Mouse (Mus musculus) induced T-regulatory cell, adult 2 months (primary cell): ENCODE results near the gene Ap2a1.
"Not testable (repeated sequence)": the region's sequence is repeated elsewhere in the genome, so short reads cannot be mapped to it uniquely, and the experiment has no call there.

Experiments
- DNase-seq: peaks from one replicate; pipeline ENCODE4 v3.0.0-alpha.2; 2012; ENCODE audit warnings: low read depth

Ap2a1 gene

DNA sequence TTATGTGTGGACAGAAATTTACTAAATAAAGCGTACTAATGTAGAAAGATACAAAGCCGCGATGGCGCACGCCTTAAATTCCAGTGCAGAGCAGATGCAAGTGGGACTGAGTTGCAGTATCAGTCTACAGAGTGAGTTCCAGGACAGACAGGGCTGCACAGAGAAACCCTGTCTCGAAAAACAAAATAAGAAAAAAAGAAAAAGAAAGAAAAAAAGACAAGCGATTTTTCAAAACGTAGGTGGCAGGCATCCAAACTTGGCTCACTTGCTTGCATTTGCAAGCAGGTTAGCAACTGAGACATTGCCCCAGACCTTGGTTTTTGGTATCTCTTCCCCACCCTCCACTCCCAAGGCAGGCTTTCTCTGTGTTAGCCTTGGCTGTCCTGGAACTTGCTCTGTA, 36.1 kb downstream of the Ap2a1 start:
- DNase-seq: no peak

DNA sequence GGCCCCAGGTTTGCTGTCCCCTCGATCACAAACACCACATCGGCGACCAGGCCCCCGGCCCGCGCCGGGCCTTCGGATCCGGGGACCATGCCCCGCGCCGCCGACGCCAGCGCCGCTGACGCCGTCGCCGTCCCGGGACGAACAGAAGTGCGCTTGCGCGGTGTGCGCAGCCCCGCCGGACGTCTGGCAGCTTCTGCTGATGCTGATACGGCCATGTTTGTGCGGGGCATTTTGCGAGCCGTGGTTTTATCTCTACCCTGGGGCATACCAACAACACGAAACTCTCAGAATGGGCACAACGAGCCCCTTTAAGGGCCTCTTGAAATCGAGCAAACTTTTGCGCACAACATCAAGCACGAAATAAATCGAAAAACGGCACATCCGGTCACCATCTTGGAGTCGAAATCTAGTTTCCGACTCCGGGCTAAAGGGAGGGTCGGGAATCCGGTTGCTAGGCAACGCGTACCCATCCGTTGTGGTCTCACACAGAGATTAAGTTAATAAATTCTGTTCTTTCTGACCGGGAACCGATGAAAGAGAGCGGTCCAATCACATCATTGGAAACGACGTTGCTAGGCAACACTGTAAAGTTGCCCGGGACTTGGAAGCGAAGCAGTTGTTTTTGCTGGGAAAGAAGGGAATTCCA, 36.9 kb downstream of the Ap2a1 start, which contains the start of gene Med25:
Gene Med25, minus strand, starts transcription at position 437 of the 646 bp plus-strand sequence.
- peak; percentile 96 for DNase-seq

DNA sequence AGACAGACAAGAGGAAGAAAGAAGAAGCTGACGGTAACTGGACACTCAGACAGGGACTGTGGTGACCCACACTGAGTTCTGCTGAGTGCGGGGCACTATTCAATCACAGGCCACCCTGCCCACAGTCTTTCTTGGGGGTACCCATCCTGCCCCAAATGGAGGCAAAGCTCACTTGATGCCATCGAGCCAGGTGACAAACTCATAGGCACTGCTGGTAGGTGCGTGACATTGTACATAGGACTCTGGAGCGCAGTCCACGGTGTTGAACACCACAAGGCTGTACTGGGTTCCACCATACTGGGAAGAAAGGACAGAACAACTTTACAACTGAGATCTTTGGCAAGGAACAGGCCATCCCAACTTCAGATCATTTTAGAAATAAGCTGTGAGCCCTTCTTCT, 37.7 kb downstream of the Ap2a1 start:
- peak; percentile 57 for DNase-seq

DNA sequence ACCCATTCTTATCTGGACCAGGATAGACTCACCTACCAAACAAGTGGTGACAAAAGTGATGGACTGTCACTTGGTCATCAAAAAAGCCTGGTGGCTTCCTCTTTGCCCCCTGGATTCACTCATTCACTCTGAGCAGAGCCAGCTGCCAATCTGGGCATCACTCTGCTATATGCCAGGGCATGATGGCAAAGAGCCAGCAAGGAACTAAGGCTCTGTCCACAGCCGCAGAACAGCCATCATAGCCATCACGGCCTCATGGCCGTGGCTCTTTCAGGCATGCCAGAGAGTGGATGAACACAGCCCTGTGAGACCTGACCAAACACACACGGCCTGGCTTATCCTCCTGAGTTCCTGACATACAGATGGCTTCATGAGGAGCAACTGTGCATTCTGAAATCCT, 38.6 kb downstream of the Ap2a1 start:
- DNase-seq: no peak

DNA sequence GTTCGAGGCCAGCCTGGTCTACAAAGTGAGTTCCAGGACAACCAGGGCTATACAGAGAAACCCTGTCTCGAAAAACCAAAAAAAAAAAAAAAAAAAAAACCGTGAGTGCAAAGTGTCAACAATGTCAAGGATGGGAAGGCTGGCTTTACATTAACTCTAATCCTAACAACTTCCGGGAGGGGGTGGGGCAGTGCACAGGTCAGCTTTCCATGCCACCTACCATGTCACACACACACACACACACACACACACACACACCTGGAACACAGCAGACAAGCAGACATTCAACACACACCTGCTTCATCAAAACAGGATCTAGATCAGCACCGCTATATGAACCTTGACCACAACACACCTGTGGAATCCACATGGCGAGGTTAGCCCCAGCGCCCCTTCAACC, 39.1 kb downstream of the Ap2a1 start:
- DNase-seq: no peak

DNA sequence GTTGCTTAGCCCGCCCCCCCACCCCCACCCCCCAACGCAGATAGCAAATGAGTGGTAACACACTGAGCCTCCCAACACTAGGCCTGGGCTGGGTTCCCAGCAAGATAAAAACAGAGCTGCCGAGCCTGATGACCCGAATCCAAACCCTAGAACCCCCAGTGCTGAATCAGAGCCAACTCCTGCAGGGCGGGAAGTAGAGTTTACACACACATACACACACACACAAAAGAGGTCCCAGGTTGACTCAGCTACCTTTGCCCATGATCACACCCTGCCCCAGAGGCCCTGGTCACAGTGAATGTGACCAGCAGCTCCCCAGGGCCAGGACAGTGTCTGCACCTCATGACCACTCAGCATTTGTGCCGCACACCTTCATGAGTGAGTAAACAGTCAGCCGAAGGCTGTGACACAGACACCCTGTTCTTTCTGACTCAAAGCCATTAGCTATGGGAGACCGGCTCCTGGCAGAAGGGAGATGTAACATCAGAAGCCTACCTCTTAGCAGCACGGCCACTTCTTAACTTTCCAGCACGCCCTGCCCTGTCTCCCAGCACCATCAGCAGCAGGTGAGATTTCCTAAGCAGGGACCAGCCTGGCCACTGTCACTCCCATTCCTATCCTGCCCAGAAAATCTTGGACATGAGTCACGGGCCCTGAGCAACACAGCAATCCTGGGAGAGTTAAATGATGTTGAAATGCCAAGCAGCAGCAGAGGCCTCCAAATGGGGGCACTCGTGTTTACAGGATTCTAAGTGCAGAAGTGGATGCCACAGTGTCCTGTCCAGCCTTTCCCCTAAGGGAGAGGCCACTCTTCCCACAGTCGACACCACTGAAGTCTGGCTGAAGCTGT, 40.8 kb downstream of the Ap2a1 start:
- DNase-seq: no peak

DNA sequence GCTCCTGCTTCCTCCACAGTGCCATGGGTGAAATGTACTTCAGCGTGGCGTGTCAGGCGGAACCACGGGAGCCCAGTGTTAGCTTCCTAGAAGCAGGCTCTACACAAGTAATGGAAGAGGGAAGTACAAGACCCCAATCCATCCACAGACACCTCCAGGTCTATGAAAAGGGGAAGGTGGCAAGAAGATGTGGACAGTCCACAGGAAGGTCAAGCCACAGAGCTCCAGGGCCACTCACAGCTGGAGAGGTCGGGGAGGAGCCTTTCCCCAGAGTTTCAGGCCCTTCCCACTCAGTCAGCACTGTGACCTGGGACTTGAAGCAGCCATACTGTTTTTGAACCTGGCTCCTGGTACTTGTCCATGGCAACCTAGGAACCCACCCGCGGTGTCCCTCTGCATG, 42.3 kb downstream of the Ap2a1 start:
- DNase-seq: no peak

DNA sequence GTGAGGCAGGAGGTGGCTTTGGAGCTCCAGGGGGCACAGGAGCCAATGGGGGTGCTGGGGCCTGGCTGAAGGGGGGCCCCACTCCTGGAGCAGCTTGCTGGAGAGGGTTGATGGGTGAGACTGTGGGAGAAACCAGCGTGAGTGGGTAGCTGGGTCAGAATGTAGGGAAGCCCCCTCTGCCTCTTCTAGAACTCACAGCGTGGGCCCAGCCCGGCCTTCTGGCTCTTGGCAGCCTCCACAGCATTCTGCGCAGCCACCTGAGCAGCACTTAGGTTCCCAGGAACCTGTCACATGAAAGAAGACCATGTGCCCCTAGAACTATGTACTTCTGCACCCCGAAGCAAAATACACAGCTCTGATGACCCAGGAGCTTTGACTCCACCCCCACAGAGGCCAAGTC, 44.7 kb downstream of the Ap2a1 start:
- DNase-seq: no peak

DNA sequence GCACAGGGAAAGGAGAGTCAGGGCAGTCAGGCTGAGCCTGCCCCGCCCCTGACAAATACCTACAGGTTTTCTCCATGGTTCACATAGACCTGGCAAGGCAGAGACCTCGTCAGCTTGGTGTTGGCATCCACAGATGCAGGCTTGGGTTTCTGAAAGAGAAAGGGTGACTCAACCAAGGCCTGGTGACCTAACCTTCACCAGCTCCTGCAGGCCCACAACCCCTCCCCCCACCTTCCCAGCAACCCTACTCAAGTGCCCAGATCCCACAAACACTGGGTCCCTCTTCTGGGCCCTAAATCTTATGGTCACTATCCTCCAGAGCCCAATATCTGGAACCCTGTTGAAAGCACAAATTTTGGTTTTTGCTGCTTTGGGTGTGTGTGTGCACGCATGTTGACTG, 46.3 kb downstream of the Ap2a1 start:
- no peak for DNase-seq

DNA sequence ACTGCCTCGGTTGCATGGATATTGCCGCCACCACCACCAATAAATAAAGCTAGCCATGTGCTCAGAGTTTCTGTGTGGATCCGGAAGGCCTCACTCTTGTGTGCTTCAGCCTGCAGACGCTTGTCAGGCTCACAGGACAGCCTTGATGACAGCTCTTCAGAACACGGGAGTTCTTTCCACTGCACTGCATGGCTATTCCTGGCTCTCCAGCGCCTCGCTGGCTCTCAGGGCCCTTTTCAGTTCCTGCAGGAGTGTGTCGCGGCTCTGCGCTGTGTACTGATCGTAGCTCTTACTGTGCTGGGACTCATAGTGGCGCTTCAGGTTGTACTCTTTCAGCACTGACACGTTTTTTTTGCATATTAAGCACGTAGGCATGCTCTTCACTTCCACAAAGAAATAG, 51.5 kb downstream of the Ap2a1 start:
- DNase-seq: no peak

DNA sequence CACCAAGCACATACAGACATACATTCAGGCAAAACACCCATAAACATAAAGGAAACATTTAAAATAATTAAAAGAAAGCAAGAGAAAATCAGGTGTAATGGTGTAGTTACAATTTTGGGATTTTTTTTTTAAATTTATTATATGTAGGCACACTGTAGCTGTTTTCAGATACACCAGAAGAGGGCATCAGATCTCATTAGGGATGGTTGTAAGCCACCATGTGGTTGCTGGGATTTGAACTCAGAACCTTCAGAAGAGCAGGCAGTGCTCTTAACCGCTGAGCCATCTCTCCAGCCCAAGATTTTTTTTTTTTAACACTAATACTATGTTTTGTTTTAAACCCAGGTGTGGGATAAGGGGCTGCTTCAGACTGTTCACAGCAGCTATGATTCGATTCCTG, 57.5 kb downstream of the Ap2a1 start:
- not testable (repeated sequence) for DNase-seq

DNA sequence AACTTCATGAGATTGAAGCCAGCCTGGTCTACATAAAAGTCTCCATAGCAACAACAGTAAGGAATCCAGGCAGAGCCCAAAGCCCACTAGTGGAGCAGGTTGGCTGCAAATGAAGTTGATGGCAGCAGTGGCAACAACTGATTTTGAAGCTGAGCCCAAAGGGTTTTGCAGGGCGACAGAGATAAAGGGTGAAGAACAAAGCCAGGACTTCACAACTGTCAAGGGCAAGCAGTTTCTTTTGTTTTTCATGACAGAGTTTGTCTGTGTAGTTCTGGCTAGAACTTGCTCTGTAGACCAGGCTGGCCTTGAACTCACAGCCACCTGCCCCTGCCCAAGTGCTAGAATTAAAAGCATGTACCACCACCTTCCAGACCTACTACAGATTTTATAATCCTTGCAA, 58.1 kb downstream of the Ap2a1 start:
- no peak for DNase-seq

DNA sequence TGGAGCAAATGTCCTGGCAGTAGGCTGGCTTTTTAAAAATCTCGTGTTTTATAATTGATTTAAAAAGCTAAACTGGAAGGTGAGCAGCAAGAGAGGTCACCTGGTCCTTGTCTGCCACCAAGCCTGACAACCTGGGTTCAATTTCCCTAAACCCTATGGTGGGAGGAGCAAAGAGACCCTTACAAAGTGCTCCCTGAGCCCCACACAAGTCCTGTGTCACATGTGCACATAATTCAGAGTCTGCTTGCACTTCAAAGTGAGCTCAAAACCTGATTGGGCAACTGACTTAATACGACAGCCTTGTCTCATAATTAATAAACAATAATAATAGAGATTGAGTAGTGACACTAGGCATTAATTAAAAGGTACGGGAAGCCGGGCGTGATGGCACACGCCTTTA, 58.7 kb downstream of the Ap2a1 start:
- DNase-seq: no peak

DNA sequence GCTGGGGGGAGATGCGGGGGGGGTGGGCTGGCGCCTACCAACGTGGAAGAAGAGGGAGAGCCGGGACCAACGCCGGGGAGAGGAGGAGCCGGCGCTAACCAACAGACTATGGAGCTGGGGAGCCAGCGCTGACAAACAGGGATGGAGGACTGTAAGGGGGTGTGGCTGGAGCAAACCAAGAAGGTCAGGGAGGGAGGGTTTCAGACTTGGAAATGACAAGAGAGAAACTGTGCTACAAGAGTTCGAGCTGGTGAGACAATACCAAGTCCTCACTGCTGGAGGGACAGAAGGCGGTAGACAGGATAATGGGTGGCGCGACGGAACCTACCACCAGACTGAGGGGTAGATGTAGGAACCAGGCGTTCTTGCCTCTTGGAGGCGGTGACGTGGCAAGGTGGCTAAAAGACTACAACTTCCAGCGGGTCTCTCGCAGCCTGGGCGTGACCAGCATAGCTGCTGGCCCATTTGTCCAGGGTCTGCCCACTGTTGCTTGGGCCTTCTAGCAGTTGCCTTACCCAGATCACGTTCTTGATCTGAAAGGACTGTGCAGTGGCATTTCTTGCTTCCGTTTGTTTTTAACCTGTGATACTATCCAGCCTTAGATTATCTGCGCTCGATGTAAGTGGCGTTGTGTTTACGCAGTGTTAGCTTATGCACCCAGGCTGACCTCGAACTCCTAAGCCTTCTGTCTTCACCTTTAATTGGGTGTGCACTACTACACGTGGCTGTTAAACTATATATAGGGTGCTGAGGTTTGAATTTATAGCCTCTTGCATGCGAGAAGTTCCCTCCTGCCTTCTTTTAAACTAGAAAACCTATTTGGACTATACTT, 59.4 kb downstream of the Ap2a1 start, which contains the start of gene Ptov1:
Gene Ptov1, minus strand, starts transcription at position 92 of the 832 bp plus-strand sequence.
- DNase-seq: peak; percentile 79

DNA sequence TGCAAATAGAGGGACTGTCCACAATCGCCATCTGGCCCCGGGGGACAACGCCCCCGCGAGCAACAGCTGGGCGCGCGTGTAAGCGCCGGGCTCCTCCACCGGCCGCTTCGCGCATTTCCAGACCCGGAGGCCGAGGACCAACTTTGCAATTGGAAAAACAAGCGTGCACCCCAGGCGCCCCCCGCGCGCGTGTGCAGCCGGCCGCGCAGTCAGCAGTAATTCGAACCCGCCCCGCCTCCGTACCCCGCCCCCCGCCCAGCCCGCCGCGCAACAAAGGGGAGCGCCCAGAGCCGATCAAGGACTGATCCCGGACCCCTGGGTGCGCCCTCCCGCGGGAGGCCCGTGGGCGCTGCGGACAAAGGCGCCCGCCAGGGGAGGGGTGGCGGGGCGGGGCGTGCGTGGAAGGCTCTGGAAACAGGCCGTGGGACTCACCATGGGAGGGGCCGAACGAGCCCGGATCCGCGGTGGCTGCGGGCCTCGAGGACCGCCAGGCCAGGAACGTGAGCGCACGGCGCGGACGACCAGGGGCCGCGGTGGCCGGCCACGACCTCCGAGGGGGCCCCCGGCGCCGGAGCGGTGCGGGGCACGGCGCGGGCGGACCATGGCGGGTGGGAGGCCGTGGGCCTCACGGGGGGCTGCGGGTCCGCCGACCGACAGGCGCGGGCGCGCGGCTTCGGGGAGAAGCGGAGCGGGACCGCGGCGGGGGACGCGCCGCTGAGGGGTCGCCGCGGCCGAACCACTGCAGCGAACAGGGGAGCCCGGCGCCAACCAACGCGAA, 60.2 kb downstream of the Ap2a1 start:
- DNase-seq: peak; percentile 58

DNA sequence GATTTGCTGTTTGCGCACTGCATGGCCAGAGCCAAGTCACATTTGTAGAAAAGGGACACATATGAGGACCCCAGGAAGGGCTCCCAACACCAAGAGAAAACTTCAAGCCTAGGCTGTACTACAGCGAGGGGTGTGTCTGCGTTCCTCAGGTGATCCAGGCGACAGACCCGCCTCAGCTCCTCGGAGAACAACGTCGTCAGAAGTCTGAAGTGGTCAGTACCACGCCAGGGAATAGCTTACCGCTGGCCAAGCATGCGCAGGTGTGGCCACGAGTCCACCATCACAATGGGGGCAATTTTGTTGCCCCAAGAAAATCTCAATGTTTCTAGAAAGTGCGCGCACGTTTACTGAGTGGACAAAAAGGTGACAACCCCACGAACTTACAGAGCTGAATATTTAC, 60.8 kb downstream of the Ap2a1 start:
- DNase-seq: no peak

DNA sequence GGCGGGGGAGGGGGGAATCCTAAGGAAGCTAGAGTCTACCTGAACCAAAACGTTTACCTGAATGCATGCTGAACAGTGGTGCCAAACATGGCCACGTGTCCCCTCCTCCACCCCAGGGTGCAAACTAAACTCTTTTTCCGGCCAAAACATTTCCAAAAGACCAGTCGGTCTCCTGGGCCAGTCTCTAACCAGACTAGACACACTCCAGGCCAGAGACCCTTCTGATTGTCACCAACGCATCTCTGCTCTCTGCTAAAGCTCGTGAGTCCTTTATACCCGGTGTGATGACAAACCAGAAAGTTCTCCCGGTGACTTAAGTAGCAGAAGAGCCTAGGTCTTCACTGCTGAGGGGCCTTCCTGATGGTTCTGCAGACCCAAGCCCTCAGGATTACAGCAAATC, 61.5 kb downstream of the Ap2a1 start:
- DNase-seq: no peak

DNA sequence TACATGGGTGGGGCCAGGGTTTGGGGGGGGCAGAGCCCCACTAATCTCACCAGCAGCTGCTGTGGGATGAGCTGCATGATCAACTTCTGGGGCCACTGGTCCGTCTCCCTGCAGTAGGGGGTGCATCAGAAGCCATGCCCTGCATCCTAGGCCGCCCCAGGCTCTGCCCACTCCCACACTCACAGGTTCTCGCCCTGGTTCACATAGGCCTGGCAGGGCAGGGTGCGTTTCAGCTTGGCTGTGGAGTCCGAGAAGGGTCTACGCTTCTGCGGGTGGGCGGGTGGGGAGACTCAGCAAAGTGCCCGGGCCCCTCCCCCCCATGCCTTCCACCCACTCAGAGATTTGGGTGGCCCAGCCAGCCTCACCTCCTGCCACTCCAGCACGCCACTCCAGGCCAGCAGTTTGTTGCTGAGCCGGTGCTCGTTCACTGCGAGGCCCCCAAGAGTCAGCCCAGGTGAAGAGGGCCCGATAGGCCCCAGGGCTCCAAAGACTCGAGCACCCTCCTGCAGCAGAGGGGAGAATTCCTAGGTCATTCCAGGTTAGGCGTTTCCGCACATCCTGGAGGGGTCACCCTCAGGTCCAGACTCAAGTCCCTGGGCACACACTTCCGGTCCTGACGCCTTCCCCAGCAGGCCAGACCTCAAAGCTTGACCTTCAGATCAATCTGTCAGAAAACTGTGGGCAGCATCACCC, 62.1 kb downstream of the Ap2a1 start:
- no peak for DNase-seq

DNA sequence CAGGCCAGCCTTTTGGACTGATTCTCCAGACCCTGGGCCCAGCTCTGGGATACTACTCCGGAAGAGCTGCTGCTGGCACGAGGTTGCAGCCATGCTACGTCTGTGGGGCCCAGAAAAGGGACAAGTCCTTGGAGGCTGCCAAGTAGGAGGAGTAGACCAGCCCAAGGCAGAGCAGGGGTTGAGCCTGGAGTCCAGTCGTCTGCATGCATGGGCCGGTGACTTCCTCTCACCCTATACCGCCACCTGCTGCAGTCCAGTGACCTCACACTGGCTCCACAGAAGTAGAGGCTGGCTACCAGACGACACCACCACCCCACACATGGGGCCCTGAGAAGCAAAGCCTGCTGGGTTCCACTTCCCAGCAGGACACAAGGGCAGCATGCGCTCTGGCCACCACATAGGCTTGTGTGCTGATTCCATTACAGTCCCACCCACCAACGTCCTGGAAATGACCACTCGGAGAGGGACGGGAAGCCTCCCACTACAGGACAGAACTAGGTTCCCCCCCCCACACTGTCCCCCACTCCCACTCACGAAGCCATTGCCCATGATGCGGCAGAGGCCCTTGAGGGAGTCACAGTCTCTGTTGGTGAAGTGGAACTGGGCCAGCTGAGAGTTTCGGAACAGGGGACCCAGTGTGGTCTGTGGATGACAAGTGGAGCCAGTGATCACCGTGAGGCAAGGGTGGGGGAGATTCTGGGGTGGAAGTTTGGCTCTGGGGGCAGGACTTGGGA, 62.9 kb downstream of the Ap2a1 start:
- no peak for DNase-seq
